Mouse (Mus musculus): ENCODE results near the gene Cntnap1. TPM values are rescaled to one million over a fixed set of nuclear protein-coding genes. Genes with fewer than 3 reads are reported as not detected.

Cntnap1 gene
- polyA plus RNA-seq, 1 experiment = 1.4 TPM

DNA sequence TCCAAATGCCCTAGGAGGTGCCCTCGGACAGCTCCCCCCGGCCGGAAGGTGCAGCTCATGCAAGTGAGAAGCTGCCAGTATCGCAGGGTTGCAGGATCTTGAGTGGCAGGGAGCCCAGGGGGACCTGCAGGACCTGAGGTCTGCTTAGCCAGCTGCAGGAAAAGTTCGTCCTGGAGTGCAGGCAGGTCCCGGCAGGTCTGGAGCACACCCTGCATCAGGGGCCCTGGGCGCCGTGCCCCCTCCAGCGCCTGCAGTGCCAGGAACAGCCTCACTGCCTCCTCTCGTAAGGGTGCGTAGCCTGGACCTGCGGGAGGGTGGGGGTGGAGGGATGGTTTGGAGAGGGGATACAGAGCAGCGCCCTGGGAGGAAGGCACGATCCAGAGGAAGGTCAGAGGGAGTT lies 4.0 kb upstream of the Cntnap1 start:
- H3K4me3 ChIP-seq (ENCODE audit: extremely low read depth, insufficient read depth, insufficient read length) = no peak overlapping the region
- H3K4me1 ChIP-seq (ENCODE audit: control insufficient read depth, insufficient read depth, insufficient read length) = peaks cover 12% of the 10 kb centered on the region
- H3K36me3 ChIP-seq (ENCODE audit: control insufficient read depth, insufficient read depth, low read length) = no peaks in the 10 kb centered on the region
- H3K27ac ChIP-seq (ENCODE audit: insufficient read depth, low read length) = no peak overlapping the region
- peaks cover 43% of the 10 kb centered on the region for H3K27me3 ChIP-seq (ENCODE audit: control insufficient read depth, insufficient read depth, low read length)
- TF ChIP-seq CTCF (IDR thresholded peaks at IDR 0.05; ENCODE audit: extremely low read depth, insufficient read depth, insufficient read length, insufficient replicate concordance) (no peak), POLR2A (IDR thresholded peaks at IDR 0.05; ENCODE audit: low read depth, low read length) (no peak)
- no peak for DNase-seq (ENCODE audit: low read depth in 1 of 2, low spot score in 2 of 2)
- 64% methylated on average over 14 of the region's 14 CpGs for WGBS

DNA sequence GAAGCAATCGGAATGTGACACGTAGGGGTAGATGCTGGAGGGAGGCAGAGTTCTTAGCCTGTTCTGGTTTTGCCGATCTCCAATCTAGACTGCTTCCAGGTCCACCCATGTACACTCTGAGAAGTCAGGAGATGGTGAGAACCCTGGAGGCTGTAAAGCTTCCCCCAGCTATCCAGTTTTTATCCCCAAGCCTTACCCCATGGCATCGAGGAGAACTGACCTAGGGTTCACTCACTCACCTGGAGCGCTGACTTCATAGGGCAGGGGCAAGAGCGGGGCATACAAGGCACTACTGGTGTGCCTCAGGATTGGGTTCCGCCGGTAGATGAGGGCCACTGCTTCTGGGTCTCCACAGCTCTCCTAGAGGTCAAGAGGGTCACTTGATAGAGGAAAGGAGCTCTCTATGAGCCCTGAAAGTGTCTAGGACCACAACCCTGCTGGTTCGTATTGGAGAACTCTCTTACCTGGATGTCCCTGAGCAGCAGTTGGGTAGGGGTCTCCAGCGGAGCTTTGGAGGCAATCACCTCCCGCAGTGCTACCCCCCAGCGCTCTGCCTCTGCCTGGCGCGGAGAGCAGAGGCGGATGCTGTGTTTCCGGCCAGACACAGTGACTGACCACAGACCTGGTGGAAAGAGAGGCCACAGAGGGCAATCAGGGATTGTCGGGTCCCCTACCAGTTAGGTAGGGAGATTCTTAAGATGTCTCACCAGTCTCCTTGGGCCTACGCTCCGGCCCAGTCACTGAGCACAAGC lies 2.9 kb upstream of the Cntnap1 start:
- Histone ChIP-seq H3K36me3 (ENCODE audit: control insufficient read depth, insufficient read depth, low read length) (no peaks in the 10 kb centered on the region), H3K27ac (ENCODE audit: insufficient read depth, low read length) (no peak overlapping the region), H3K4me1 (ENCODE audit: control insufficient read depth, insufficient read depth, insufficient read length) (peaks cover 14% of the 10 kb centered on the region), H3K27me3 (ENCODE audit: control insufficient read depth, insufficient read depth, low read length) (peaks cover 46% of the 10 kb centered on the region), H3K4me3 (ENCODE audit: extremely low read depth, insufficient read depth, insufficient read length) (no peak overlapping the region)
- TF ChIP-seq POLR2A (IDR thresholded peaks at IDR 0.05; ENCODE audit: low read depth, low read length) (no peak), CTCF (IDR thresholded peaks at IDR 0.05; ENCODE audit: extremely low read depth, insufficient read depth, insufficient read length, insufficient replicate concordance) (no peak)
- WGBS = 51% methylated on average over 19 of the region's 19 CpGs
- no peak for DNase-seq (ENCODE audit: low read depth in 1 of 2, low spot score in 2 of 2)

DNA sequence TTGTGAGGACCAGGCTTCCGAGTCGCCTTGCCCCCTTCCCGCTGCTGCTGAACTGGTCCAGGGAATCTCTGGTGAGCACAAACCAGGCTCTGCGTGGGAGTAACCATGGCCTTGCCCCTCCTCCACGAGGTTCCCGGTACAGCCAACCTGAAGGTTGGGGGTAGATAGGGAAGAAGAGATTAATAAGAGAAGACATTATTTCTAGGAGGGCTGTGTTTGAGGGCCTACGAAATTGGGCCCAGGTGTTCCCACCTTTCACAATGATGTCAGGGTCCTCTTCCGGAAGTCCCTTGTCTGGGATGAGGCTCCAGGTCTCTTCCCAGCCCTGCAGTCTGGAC lies 2.4 kb upstream of the Cntnap1 start:
- Histone ChIP-seq H3K27me3 (ENCODE audit: control insufficient read depth, insufficient read depth, low read length) (peaks cover 46% of the 10 kb centered on the region), H3K27ac (ENCODE audit: insufficient read depth, low read length) (no peak overlapping the region), H3K4me3 (ENCODE audit: extremely low read depth, insufficient read depth, insufficient read length) (no peak overlapping the region), H3K4me1 (ENCODE audit: control insufficient read depth, insufficient read depth, insufficient read length) (peaks cover 15% of the 10 kb centered on the region), H3K36me3 (ENCODE audit: control insufficient read depth, insufficient read depth, low read length) (no peaks in the 10 kb centered on the region)
- DNase-seq (ENCODE audit: low read depth in 1 of 2, low spot score in 2 of 2) = no peak
- TF ChIP-seq POLR2A (IDR thresholded peaks at IDR 0.05; ENCODE audit: low read depth, low read length) (no peak), CTCF (IDR thresholded peaks at IDR 0.05; ENCODE audit: extremely low read depth, insufficient read depth, insufficient read length, insufficient replicate concordance) (no peak)
- WGBS = 44% methylated on average over 8 of the region's 8 CpGs

DNA sequence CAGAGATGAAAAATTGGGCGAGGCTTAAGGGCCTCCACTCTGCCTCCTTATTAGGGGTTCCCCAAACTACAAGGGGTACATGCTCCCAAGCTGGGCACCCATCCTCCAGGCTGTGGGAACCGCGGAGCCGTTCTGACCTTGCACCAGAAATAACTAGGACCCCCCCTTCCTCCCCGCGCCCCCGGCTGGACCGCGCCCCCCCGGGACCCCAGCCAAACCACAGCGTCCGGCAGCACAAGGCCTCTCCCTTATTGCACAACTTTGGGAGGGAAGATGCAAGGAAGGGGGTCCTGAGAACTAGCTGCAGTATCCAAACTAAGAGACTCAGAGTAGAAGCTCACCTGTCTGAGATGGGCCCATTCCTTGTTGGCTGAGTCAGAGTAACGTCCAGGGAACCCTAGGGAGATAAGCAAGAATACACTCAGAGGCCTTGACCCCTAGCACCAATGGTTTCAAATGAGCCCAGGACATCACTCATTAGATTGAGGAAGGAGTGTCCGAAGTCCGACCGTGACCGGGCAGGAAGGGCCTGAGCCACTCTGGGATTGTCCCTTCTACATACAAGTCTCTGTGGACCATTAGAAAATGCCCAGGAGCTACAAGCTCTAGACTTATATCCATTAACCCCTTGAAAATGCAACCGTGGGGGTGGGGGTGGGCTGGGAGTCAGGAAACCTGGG lies 1.9 kb upstream of the Cntnap1 start:
- Histone ChIP-seq H3K36me3 (ENCODE audit: control insufficient read depth, insufficient read depth, low read length) (no peaks in the 10 kb centered on the region), H3K27ac (ENCODE audit: insufficient read depth, low read length) (no peak overlapping the region), H3K4me3 (ENCODE audit: extremely low read depth, insufficient read depth, insufficient read length) (no peak overlapping the region), H3K27me3 (ENCODE audit: control insufficient read depth, insufficient read depth, low read length) (peaks cover 46% of the 10 kb centered on the region), H3K4me1 (ENCODE audit: control insufficient read depth, insufficient read depth, insufficient read length) (peaks cover 18% of the 10 kb centered on the region)
- TF ChIP-seq POLR2A (IDR thresholded peaks at IDR 0.05; ENCODE audit: low read depth, low read length) (no peak), CTCF (IDR thresholded peaks at IDR 0.05; ENCODE audit: extremely low read depth, insufficient read depth, insufficient read length, insufficient replicate concordance) (no peak)
- no peak for DNase-seq (ENCODE audit: low read depth in 1 of 2, low spot score in 2 of 2)
- 21% methylated on average over 18 of the region's 18 CpGs for WGBS

DNA sequence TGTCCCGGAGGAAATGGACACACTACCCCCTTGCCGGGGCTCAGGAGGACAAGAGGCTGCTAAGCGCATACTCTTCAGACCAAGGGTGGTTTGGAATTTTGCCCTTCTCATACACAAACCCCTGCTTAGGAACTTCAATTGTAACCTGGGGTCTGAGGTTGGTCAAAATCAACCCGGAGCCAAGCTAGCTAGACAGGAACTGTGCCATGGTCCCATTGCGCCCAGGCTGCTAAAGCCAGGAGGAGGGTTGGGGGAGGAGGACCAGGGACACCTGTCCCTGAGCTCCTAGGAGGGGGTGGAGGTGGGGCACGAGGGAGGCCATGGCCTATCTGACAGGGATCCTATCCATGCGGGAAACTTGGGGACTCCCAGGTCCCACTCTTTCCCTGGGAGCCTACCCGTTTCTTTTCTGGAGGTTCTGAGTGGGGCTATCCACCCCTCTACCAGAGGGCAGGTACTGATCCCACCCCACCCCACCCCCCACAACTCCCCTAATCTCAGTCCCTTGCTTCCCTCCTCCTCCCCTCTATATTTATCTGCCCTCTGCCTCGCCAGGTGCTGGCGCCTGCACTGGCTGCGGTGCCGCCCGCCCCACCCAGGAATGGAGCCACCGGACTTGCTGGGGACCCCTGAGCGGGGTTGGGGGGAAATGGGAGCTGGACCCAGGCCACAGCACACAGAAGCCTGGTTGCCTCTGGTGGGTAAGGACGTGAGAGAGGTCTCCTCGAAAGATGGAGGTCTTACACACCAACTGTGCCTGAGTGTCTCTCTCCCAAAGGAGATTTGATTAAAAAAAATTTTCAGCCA lies 819 bp upstream of the Cntnap1 start:
- DNase-seq (ENCODE audit: low read depth in 1 of 2, low spot score in 2 of 2) = no peak
- no peak for TF ChIP-seq CTCF (IDR thresholded peaks at IDR 0.05; ENCODE audit: extremely low read depth, insufficient read depth, insufficient read length, insufficient replicate concordance)
- Histone ChIP-seq H3K27ac (ENCODE audit: insufficient read depth, low read length) (no peak overlapping the region), H3K36me3 (ENCODE audit: control insufficient read depth, insufficient read depth, low read length) (no peaks in the 10 kb centered on the region), H3K4me3 (ENCODE audit: extremely low read depth, insufficient read depth, insufficient read length) (peak overlapping the region; percentile 10; the same call in 1 of the 2 replicates), H3K4me1 (ENCODE audit: control insufficient read depth, insufficient read depth, insufficient read length) (peaks cover 19% of the 10 kb centered on the region), H3K27me3 (ENCODE audit: control insufficient read depth, insufficient read depth, low read length) (peaks cover 36% of the 10 kb centered on the region)
- 26% methylated on average over 17 of the region's 17 CpGs for WGBS

DNA sequence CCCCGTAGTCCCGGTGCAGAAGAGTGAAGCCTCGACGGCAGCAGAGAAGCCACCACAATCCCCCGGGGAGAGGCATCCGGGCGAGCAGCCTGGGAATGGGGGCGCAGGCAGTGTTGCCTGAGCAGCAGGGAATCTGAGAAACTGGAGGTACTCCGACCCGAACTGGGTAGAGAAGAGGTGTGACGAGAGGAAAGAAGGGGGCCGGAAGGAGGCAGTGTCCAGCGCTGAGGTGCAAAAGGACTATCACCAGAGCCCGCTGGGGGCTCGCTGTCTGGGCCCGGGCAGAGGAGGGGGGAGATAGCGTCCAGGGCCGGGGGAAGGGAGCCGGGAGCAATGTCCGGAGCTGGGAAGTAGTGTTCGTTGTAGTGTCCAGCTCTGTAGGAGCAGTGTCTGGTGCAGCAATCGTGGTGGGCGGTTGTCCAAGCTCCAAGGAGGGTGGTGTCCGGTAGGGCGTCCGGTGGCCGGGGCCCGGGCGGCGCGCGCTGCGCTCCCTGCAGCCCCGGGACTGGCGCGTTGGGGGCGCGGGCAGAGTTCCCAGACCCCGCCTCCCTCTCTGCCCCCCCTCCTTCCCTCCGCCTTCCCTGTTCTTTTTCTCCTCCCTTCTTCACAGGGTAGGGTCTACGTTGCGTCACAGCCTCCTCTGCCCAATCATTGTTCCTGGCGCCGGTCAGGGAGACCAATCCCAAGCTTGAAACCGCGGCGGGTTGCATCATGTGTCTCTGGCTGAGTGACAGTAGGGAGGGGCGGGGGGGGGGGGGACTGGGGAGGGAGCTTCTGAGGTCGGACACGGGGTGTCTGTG lies 688 bp downstream of the Cntnap1 start, which contains the start of gene Plekhh3:
TSS of gene Plekhh3 (minus strand) at position 541 of the 800 bp plus-strand sequence.
- peak; percentile 59 to 86 for DNase-seq (ENCODE audit: low read depth in 1 of 2, low spot score in 2 of 2)
- H3K27ac ChIP-seq (ENCODE audit: insufficient read depth, low read length) = peak within 1 kb of the TSS; percentile 52
- H3K4me1 ChIP-seq (ENCODE audit: control insufficient read depth, insufficient read depth, insufficient read length) = peaks cover 30% of the 10 kb centered on the region
- TF ChIP-seq POLR2A (IDR thresholded peaks at IDR 0.05; ENCODE audit: low read depth, low read length) = no peak
- no peak for TF ChIP-seq CTCF (IDR thresholded peaks at IDR 0.05; ENCODE audit: extremely low read depth, insufficient read depth, insufficient read length, insufficient replicate concordance)
- H3K4me3 ChIP-seq (ENCODE audit: extremely low read depth, insufficient read depth, insufficient read length) = peak within 1 kb of the TSS; percentile 52
- H3K27me3 ChIP-seq (ENCODE audit: control insufficient read depth, insufficient read depth, low read length) = peaks cover 28% of the 10 kb centered on the region
- H3K36me3 ChIP-seq (ENCODE audit: control insufficient read depth, insufficient read depth, low read length) = no peaks in the 10 kb centered on the region
- 1% methylated on average over 48 of the region's 50 CpGs for WGBS
